Mouse (Mus musculus): ENCODE data around the gene Kcnj8. TPM values are rescaled to one million over a fixed set of nuclear protein-coding genes. Genes with fewer than 3 reads are reported as not detected.
A peak's percentile ranks its signal among the peaks of the same experiment; 100 is the strongest.

The Kcnj8 gene
- polyA plus RNA-seq, 1 experiment from 2014 or later, result 26.8 TPM

- Histone ChIP-seq H3K9me3 (replicated peaks) (no peaks in the 10 kb centered on the region), H3K4me2 (peak overlapping the region; percentile 91), H3K27ac (0 out of 2 replicates have a peak overlapping the region, but pooled peaks have one; percentile 22), H3K9ac (peak overlapping the region; percentile 30; the same call in 1 of the 2 replicates), H3K27me3 (peaks cover 34% of the 10 kb centered on the region), H3K36me3 (peaks cover 9% of the 10 kb centered on the region), H3K4me3 (replicated peaks) (peak overlapping the region; percentile 56), H3K4me1 (peaks cover 28% of the 10 kb centered on the region)
- no peak for ATAC-seq (replicated peaks; ENCODE audit: low FRiP score)
- 7% methylated on average over 30 of the region's 30 CpGs for WGBS
Measured at GRCm38 (mm10) chr6:142570046-142570770, 1.2 kb downstream of the Kcnj8 start.

DNA sequence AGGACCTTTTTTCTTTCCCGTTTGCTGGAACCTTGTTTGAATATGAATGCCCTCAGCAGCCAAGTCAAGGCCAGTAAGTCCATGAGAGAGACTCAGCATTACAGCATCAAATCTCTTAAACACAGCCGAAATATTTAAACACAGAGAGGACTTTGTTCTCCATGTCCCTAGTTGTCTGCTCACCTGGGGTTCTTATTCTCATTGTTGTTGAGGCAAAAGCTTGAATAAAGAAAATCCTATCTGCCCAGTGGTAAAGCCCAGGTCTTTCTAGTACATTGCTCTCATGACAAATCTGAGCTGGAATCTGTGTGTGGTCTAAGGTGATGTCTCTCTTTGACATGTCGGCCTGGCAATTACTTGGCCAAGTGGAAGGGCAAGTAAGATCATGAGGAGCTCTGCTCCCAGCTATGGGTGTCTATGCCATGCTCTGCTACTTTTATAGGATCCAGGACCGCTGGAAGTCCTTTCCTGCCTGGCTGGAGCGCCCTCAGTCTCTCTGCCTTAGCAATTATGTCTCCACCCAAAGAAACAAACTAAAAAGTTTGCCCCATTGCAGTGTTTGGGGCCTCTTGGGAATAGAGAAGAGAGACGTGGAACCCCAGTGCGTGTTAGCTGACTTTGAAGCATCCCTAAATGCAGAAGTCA lies 2.6 kb downstream of the Kcnj8 start:
- H3K4me1 ChIP-seq, result peaks cover 28% of the 10 kb centered on the region
- WGBS, result 50% methylated on average over 7 of the region's 7 CpGs
- H3K9me3 ChIP-seq (replicated peaks), result no peaks in the 10 kb centered on the region
- H3K4me2 ChIP-seq, result peak overlapping the region; percentile 9
- H3K27me3 ChIP-seq, result peaks cover 34% of the 10 kb centered on the region
- H3K27ac ChIP-seq, result no peak overlapping the region
- peaks cover 9% of the 10 kb centered on the region for H3K36me3 ChIP-seq
- H3K9ac ChIP-seq, result no peak overlapping the region
- no peak for ATAC-seq (replicated peaks; ENCODE audit: low FRiP score)
- H3K4me3 ChIP-seq (replicated peaks), result 0 out of 2 replicates have a peak overlapping the region, but pooled peaks have one; percentile 1

- ATAC-seq (replicated peaks; ENCODE audit: low FRiP score), result no peak
- 0 out of 2 replicates have a peak overlapping the region, but pooled peaks have one; percentile 14 for H3K4me2 ChIP-seq
- H3K9me3 ChIP-seq (replicated peaks), result no peaks in the 10 kb centered on the region
- H3K4me3 ChIP-seq (replicated peaks), result no peak overlapping the region
- H3K27ac ChIP-seq, result no peak overlapping the region
- peaks cover 9% of the 10 kb centered on the region for H3K36me3 ChIP-seq
- H3K27me3 ChIP-seq, result peaks cover 31% of the 10 kb centered on the region
- H3K9ac ChIP-seq, result no peak overlapping the region
- H3K4me1 ChIP-seq, result peaks cover 28% of the 10 kb centered on the region
- WGBS, result 39% methylated on average over 5 of the region's 5 CpGs
Measured at GRCm38 (mm10) chr6:142567452-142567851, 4.0 kb downstream of the Kcnj8 start.

GRCm38 (mm10) chr6:142564746-142565145 lies 6.7 kb downstream of the Kcnj8 start:
- H3K4me3 ChIP-seq (replicated peaks), result no peak overlapping the region
- WGBS, result 90% methylated on average over 3 of the region's 3 CpGs
- H3K4me1 ChIP-seq, result peaks cover 6% of the 10 kb centered on the region; the same call in 1 of the 2 replicates
- H3K27ac ChIP-seq, result no peak overlapping the region
- no peak overlapping the region for H3K9ac ChIP-seq
- H3K9me3 ChIP-seq (replicated peaks), result no peaks in the 10 kb centered on the region
- H3K36me3 ChIP-seq, result peaks cover 9% of the 10 kb centered on the region
- ATAC-seq (replicated peaks; ENCODE audit: low FRiP score), result no peak
- H3K27me3 ChIP-seq, result peaks cover 20% of the 10 kb centered on the region
- no peak overlapping the region for H3K4me2 ChIP-seq

DNA sequence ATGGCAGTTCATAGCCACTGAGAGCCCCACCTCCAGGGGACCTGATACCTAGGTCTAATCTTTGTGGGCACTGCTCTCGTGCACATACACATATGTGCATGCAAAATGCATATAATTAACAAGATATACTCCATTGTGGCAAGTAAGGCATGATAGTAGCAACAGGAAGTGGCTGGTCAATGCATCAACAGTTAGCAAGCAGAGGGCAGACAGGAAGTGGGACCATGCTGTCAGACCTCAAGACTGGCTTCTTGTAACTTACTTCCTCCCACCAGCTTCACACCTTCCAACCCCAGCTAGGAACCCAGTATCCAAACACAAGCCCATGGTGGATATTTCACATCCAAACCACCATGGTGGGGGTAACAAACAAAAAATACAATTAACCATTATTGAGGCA lies 10.3 kb downstream of the Kcnj8 start:
- Histone ChIP-seq H3K27me3 (no peaks in the 10 kb centered on the region), H3K36me3 (peaks cover 9% of the 10 kb centered on the region), H3K27ac (no peak overlapping the region), H3K9me3 (replicated peaks) (no peaks in the 10 kb centered on the region), H3K4me2 (no peak overlapping the region), H3K4me3 (replicated peaks) (no peak overlapping the region), H3K9ac (no peak overlapping the region), H3K4me1 (no peaks in the 10 kb centered on the region)
- ATAC-seq (replicated peaks; ENCODE audit: low FRiP score), result no peak
- 81% methylated on average over 1 of the region's 1 CpGs for WGBS

GRCm38 (mm10) chr6:142558772-142559679 lies 12.4 kb downstream of the Kcnj8 start:
- Histone ChIP-seq H3K4me3 (replicated peaks) (no peak overlapping the region), H3K9me3 (replicated peaks) (no peaks in the 10 kb centered on the region), H3K36me3 (no peaks in the 10 kb centered on the region), H3K4me2 (no peak overlapping the region), H3K27me3 (no peaks in the 10 kb centered on the region), H3K4me1 (no peaks in the 10 kb centered on the region), H3K27ac (no peak overlapping the region), H3K9ac (no peak overlapping the region)
- ATAC-seq (replicated peaks; ENCODE audit: low FRiP score), result no peak
- 71% methylated on average over 10 of the region's 10 CpGs for WGBS

- no peak overlapping the region for H3K4me2 ChIP-seq
- H3K27ac ChIP-seq, result no peak overlapping the region
- H3K27me3 ChIP-seq, result no peaks in the 10 kb centered on the region
- 86% methylated on average over 10 of the region's 10 CpGs for WGBS
- ATAC-seq (replicated peaks; ENCODE audit: low FRiP score), result no peak
- no peaks in the 10 kb centered on the region for H3K4me1 ChIP-seq
- no peak overlapping the region for H3K4me3 ChIP-seq (replicated peaks)
- H3K9me3 ChIP-seq (replicated peaks), result no peaks in the 10 kb centered on the region
- H3K36me3 ChIP-seq, result no peaks in the 10 kb centered on the region
- H3K9ac ChIP-seq, result no peak overlapping the region
Measured at GRCm38 (mm10) chr6:142558076-142558475, 13.3 kb downstream of the Kcnj8 start.

DNA sequence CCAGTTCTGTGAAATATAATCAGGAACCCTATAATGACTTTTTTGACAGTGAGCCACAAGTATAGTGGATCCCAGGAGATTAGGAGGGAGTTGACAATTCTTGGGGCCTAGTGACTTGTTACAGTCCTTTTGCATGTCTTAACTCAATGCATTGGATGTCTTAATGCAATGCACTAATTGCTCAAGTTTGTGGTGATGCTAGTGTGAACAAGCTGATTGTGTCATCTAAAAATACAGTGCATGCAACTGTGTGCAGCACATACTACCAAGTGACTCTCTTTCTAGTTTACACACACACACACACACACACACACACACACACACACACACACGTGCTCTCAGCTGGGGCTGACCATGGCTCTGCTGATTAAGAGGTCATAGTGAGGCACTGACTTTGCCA lies 15.4 kb downstream of the Kcnj8 start:
- Histone ChIP-seq H3K9ac (no peak overlapping the region), H3K36me3 (no peaks in the 10 kb centered on the region), H3K4me1 (peaks cover 9% of the 10 kb centered on the region), H3K27ac (no peak overlapping the region), H3K27me3 (no peaks in the 10 kb centered on the region), H3K4me3 (replicated peaks) (no peak overlapping the region), H3K9me3 (replicated peaks) (no peaks in the 10 kb centered on the region), H3K4me2 (no peak overlapping the region)
- WGBS, result 75% methylated on average over 1 of the region's 1 CpGs
- no peak for ATAC-seq (replicated peaks; ENCODE audit: low FRiP score)

DNA sequence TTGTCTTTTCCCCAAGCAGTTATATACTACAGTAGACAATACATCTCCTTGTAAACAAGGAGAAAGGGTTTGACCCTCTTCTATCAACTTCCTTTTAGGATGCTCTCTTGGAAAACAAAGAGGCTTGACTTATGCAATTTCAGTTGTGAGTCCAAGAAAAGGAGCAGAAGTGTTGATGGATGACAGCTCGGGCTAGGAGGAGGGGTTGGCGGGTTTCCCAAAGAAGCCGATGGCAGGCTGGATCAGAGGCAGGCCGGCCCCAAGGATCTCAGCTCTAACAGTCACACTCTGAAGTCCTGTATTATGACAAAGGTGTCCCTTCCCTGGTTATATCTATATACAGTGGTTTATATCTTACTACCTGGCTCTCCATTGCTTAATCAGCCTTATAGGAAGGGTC lies 19.9 kb downstream of the Kcnj8 start:
- Histone ChIP-seq H3K27me3 (no peaks in the 10 kb centered on the region), H3K9ac (no peak overlapping the region), H3K4me3 (replicated peaks) (no peak overlapping the region), H3K4me1 (peaks cover 17% of the 10 kb centered on the region), H3K9me3 (replicated peaks) (no peaks in the 10 kb centered on the region), H3K4me2 (no peak overlapping the region), H3K36me3 (no peaks in the 10 kb centered on the region), H3K27ac (peak overlapping the region; percentile 75)
- WGBS, result 40% methylated on average over 4 of the region's 4 CpGs
- peak; percentile 52 for ATAC-seq (replicated peaks; ENCODE audit: low FRiP score)

GRCm38 (mm10) chr6:142550871-142551270 lies 20.5 kb downstream of the Kcnj8 start:
- Histone ChIP-seq H3K36me3 (no peaks in the 10 kb centered on the region), H3K9ac (no peak overlapping the region), H3K9me3 (replicated peaks) (no peaks in the 10 kb centered on the region), H3K4me1 (peaks cover 17% of the 10 kb centered on the region), H3K4me3 (replicated peaks) (no peak overlapping the region), H3K4me2 (no peak overlapping the region), H3K27ac (peak overlapping the region; percentile 84), H3K27me3 (no peaks in the 10 kb centered on the region)
- ATAC-seq (replicated peaks; ENCODE audit: low FRiP score), result 0 out of 2 replicates have a peak, but pooled peaks have one; percentile 49
- WGBS, result 30% methylated on average over 4 of the region's 4 CpGs

DNA sequence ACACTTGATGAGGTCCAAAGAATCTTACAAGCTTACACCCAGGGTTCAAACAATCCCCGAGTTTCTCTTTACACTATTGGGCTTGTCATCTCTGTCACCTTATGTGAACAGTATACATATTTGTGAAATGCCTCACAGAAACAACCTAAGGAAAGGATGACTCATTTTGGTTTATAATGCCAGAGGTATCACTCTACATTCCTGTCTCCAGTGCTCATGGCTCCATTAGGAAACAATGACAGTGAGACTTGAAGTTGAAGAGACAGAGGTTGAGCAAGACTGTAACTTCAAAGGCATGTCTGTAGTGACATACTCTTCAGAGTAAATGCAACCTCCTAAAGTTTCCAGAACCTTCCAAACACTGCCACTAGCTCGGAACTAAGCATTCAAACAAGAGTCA lies 23.0 kb downstream of the Kcnj8 start:
- ATAC-seq (replicated peaks; ENCODE audit: low FRiP score), result no peak
- WGBS, result 83% methylated on average over 2 of the region's 2 CpGs
- no peaks in the 10 kb centered on the region for H3K9me3 ChIP-seq (replicated peaks)
- no peaks in the 10 kb centered on the region for H3K27me3 ChIP-seq
- H3K4me3 ChIP-seq (replicated peaks), result no peak overlapping the region
- no peak overlapping the region for H3K4me2 ChIP-seq
- H3K9ac ChIP-seq, result no peak overlapping the region
- peaks cover 30% of the 10 kb centered on the region for H3K4me1 ChIP-seq
- H3K36me3 ChIP-seq, result no peaks in the 10 kb centered on the region
- H3K27ac ChIP-seq, result no peak overlapping the region

DNA sequence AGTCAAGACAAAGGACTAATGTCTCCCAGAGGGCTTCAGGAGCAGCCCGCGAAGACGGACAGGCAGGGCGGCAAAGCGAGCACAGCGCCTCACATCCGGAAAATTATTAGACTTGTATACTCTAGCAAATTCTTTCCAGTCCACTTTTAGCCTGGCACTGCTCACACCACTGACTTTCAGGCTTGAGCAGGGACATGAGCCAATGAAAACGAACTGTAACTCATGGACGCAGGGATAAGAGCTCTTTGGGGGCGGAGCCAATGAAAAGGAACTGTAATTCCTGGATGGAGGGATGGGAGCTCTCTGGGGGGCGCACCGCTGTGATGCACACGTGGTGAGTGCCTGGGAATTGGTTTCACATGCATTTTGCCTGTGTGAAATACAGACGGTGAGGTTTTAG lies 26.3 kb downstream of the Kcnj8 start:
- WGBS, result 49% methylated on average over 14 of the region's 14 CpGs
- Histone ChIP-seq H3K4me3 (replicated peaks) (no peak overlapping the region), H3K36me3 (no peaks in the 10 kb centered on the region), H3K4me1 (peaks cover 23% of the 10 kb centered on the region), H3K27me3 (no peaks in the 10 kb centered on the region), H3K27ac (peak overlapping the region; percentile 71), H3K9me3 (replicated peaks) (no peaks in the 10 kb centered on the region), H3K4me2 (peak overlapping the region; percentile 15), H3K9ac (no peak overlapping the region)
- no peak for ATAC-seq (replicated peaks; ENCODE audit: low FRiP score)
